Mouse (Mus musculus) myocyte (in vitro differentiated cells): ENCODE data around the gene Spin1. TPM values are rescaled to one million over a fixed set of nuclear protein-coding genes. Genes with fewer than 3 reads are reported as not detected.

Source experiments
- H3K27me3 ChIP-seq: one replicate; pipeline ENCODE4 v1.6.1; 2011; ENCODE audit not compliant: control insufficient read depth, insufficient read depth, insufficient read length
- H3K36me3 ChIP-seq: one replicate; pipeline ENCODE4 v1.6.1; 2011; ENCODE audit not compliant: control insufficient read depth, insufficient read depth
- H3K4me2 ChIP-seq: one replicate; pipeline ENCODE4 v1.6.1; 2011; ENCODE audit warnings: low read depth, control low read depth
- H3K4me3 ChIP-seq: one replicate; pipeline ENCODE4 v1.5.1; 2011; ENCODE audit warnings: mild to moderate bottlenecking, control low read depth, moderate library complexity
- H3K79me2 ChIP-seq: one replicate; pipeline ENCODE4 v1.6.1; 2011; ENCODE audit not compliant: control insufficient read depth, insufficient read depth
- H3ac ChIP-seq: one replicate; pipeline ENCODE4 v1.6.1; 2011; ENCODE audit not compliant: control insufficient read depth, insufficient read length
- CEBPB ChIP-seq: IDR thresholded peaks from 2 replicates; pipeline ENCODE4 v1.6.1; 2011; ENCODE audit warnings: mild to moderate bottlenecking, moderate library complexity; ENCODE audit not compliant: poor library complexity, insufficient read depth, severe bottlenecking
- E2F4 ChIP-seq: IDR thresholded peaks from one replicate; pipeline ENCODE4 v1.6.1; 2011; ENCODE audit warnings: mild to moderate bottlenecking, control low read depth, moderate library complexity; ENCODE audit not compliant: insufficient read depth
- MAX ChIP-seq: IDR thresholded peaks from one replicate; pipeline ENCODE4 v1.6.1; 2011; ENCODE audit warnings: low read depth, mild to moderate bottlenecking, control low read depth
- MYOD1 ChIP-seq, 3 experiments: IDR thresholded peaks; one replicate each; pipeline ENCODE4 v1.6.1; 2011; ENCODE audit warnings: control low read depth in 2 of 3, low read depth in 2 of 3, mild to moderate bottlenecking in 2 of 3, moderate library complexity in 1 of 3; ENCODE audit not compliant: insufficient read length in 2 of 3, control insufficient read depth in 1 of 3
- MYOG ChIP-seq, 3 experiments: IDR thresholded peaks; one replicate each; pipeline ENCODE4 v1.6.1; 2011; ENCODE audit warnings: control low read depth in 2 of 3, low read depth in 2 of 3, mild to moderate bottlenecking in 2 of 3; ENCODE audit not compliant: insufficient read length in 2 of 3, control insufficient read depth in 1 of 3, insufficient read depth in 1 of 3
- POLR2A ChIP-seq: IDR thresholded peaks from one replicate; pipeline ENCODE4 v1.6.1; 2011; ENCODE audit warnings: low read depth, mild to moderate bottlenecking, control low read depth, moderate library complexity; ENCODE audit not compliant: insufficient read length
- POLR2AphosphoS2 ChIP-seq: IDR thresholded peaks from one replicate; pipeline ENCODE4 v1.6.1; 2011; ENCODE audit warnings: low read depth, control low read depth; ENCODE audit not compliant: insufficient read length
- REST ChIP-seq: IDR thresholded peaks from one replicate; pipeline ENCODE4 v1.6.1; 2011; ENCODE audit warnings: mild to moderate bottlenecking, control low read depth, moderate library complexity; ENCODE audit not compliant: insufficient read depth, insufficient read length
- SRF ChIP-seq: IDR thresholded peaks from one replicate; pipeline ENCODE4 v1.6.1; 2011; ENCODE audit warnings: low read depth; ENCODE audit not compliant: control insufficient read depth, insufficient read length
- TCF12 ChIP-seq: IDR thresholded peaks from one replicate; pipeline ENCODE4 v1.6.1; 2011; ENCODE audit warnings: mild to moderate bottlenecking, control low read depth; ENCODE audit not compliant: poor library complexity, insufficient read depth, severe bottlenecking
- TCF3 ChIP-seq: IDR thresholded peaks from one replicate; pipeline ENCODE4 v1.6.1; 2011; ENCODE audit warnings: low read depth, control low read depth; ENCODE audit not compliant: insufficient read length
- USF1 ChIP-seq: IDR thresholded peaks from one replicate; pipeline ENCODE4 v1.6.1; 2011; ENCODE audit warnings: low read depth, mild to moderate bottlenecking, control low read depth, moderate library complexity
- polyA plus RNA-seq: library from polyadenylated mRNA; unstranded; fragments of >200 nt; fragmentation: generic; extraction: Trizol; gene quantifications from one replicate; pipeline ENCODE4 v1.2.1, GENCODE M21; 2012; ENCODE audit warnings: missing spikeins

Spin1 gene
- polyA plus RNA-seq, 1 experiment: 18.3 TPM

DNA sequence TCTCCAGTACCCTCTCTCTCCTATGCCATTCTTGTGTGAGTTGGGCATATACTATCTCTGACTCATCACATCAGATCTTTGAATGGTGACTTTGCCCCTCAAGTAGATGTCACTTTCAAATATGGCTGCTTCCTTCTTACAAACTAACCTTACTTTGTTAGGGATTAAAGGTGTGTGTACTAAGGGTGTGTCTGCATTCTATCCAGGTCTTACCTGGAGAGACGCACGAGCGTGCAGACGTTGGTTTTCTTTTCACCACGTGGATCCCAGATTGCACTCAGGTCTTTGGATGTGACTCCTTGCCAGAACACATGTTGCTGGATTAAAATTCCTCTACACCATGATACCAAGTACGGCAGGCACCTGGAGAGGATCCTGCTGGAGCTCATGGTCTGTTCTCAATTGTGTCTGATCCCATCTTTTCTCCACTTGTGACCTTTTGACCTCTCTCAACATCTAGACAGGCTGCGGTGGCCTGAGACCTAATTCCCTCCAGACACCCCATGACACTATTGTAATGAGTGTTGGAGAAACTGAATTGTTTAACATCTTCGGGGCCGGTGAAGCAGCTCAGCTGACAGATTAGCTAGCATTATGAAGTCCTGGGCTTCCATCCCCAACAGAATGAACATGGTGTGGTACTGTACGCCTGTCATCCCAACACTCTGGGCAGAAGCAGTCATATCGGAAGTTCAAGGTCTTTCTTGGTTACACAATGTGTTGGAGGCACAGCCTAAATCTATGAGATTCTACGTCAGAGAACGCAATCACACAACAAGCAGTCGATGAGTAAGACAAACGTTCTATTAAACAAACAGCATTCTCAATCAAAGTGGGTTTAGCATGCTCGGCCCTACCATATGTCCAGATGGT is 6.1 kb upstream of the Spin1 start:
- Histone ChIP-seq H3K79me2 (no peaks in the 10 kb centered on the region), H3K4me2 (no peak overlapping the region), H3K27me3 (no peaks in the 10 kb centered on the region), H3K4me3 (no peak overlapping the region), H3ac (no peak overlapping the region), H3K36me3 (no peaks in the 10 kb centered on the region)
- TF ChIP-seq REST (no peak), E2F4 (no peak), TCF12 (no peak), MYOG (IDR thresholded peaks at IDR 0.05; ENCODE audit: control insufficient read depth in 1 of 3, insufficient read depth in 1 of 3, insufficient read length in 2 of 3, low read depth in 2 of 3) (no peak), POLR2A (no peak), POLR2AphosphoS2 (no peak), USF1 (no peak), MYOD1 (IDR thresholded peaks at IDR 0.05; ENCODE audit: control insufficient read depth in 1 of 3, insufficient read length in 2 of 3, low read depth in 2 of 3) (no peak), CEBPB (no peak), MAX (no peak), SRF (no peak), TCF3 (no peak)

DNA sequence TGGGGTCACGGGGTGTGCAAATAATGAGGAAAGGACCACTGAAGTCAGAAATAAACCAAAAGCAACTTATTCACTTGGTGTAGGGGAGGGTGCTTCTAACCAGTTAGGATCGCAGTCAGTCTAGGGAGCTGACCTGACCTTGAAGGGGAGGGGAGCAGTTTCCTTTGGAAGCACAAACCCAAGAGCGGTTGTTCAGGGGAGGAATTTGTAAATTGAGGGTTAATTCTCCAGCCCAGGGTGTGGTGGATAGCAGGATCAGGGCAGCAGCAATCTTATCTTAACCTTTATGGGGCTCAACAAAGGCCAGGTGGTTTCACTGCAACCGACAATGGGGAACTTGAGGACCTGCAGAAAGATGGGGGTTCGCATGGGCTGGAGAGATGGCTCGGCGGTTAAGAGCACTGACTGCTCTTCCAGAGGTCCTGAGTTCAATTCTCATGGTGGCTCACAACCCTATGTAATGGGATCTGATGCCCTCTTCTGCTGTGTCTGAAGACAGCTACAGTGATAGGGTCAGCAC is 5.4 kb upstream of the Spin1 start:
- no peaks in the 10 kb centered on the region for H3K79me2 ChIP-seq
- H3ac ChIP-seq: no peak overlapping the region
- TF ChIP-seq E2F4 (no peak), TCF12 (no peak), MYOG (IDR thresholded peaks at IDR 0.05; ENCODE audit: control insufficient read depth in 1 of 3, insufficient read depth in 1 of 3, insufficient read length in 2 of 3, low read depth in 2 of 3) (no peak), TCF3 (no peak), SRF (no peak), MAX (no peak), CEBPB (no peak)
- no peak overlapping the region for H3K4me2 ChIP-seq
- no peak overlapping the region for H3K4me3 ChIP-seq
- no peaks in the 10 kb centered on the region for H3K27me3 ChIP-seq
- H3K36me3 ChIP-seq: no peaks in the 10 kb centered on the region

DNA sequence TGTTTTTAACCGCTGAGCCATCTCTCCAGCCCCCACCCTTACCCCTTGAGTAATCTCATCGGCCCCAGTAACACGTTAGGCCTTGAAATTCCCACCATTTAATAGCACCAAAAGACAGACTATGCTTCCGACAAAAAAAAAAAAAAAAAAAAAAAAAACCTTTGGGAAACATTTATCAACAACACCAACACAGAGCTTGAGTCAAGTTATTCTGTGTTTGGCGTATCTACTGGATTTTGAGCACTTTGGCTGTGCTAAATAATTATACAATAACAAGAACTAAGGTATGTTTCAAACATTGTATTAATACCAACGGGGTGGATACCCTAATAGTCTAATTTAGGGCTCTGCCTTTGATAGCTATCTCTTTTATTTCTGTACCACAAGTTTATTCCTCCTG is 4.0 kb upstream of the Spin1 start:
- Histone ChIP-seq H3ac (no peak overlapping the region), H3K79me2 (peaks cover 5% of the 10 kb centered on the region)

DNA sequence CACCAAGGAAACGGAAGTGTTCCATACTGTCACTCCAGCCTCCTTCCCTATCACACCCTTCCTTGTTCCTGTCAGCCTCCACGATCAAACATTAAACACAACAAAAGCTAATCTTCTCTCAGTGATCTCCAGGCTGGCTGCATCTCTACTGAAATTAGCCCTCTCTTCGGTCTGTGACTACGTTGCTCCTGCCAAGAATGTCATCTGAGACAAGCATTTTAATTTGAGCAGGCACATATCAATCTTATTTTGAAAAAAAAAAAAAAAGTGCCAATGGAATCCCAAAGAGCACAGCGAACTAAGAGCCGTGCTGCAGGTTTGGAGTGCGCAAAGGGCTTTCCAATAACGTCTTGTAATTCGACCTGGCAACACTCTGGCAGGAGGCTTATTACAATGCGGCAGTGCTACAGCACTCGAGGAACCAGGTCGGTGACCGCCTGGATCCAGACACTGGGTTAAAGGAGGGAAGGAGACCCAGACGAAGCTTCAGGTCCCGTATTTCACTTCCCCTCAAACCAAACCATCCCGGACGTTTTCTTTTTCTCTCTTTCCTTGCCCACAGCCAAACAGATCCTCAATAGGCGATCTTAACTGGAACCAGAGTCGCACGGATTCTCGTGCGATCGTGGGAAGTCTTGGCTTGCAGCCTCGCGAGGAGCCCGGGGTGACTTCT is 984 bp upstream of the Spin1 start:
- TF ChIP-seq POLR2AphosphoS2 (no peak), E2F4 (no peak), POLR2A (no peak), CEBPB (no peak), TCF3 (no peak)
- peak overlapping the region; percentile 46 for H3K4me3 ChIP-seq

More for the DNA sequence above, 4.0 kb upstream of the Spin1 start:
- Histone ChIP-seq H3K27me3 (no peaks in the 10 kb centered on the region), H3K36me3 (no peaks in the 10 kb centered on the region), H3K4me3 (no peak overlapping the region), H3K4me2 (no peak overlapping the region)
- no peak for TF ChIP-seq USF1
- TF ChIP-seq POLR2A: no peak
- TF ChIP-seq REST: no peak
- TF ChIP-seq MYOD1 (IDR thresholded peaks at IDR 0.05; ENCODE audit: control insufficient read depth in 1 of 3, insufficient read length in 2 of 3, low read depth in 2 of 3): no peak
- TF ChIP-seq MYOG (IDR thresholded peaks at IDR 0.05; ENCODE audit: control insufficient read depth in 1 of 3, insufficient read depth in 1 of 3, insufficient read length in 2 of 3, low read depth in 2 of 3): no peak
- no peak for TF ChIP-seq E2F4
- TF ChIP-seq POLR2AphosphoS2: no peak
- no peak for TF ChIP-seq CEBPB
- TF ChIP-seq TCF3: no peak
- no peak for TF ChIP-seq MAX
- TF ChIP-seq SRF: no peak

More for the DNA sequence above, 984 bp upstream of the Spin1 start:
- Histone ChIP-seq H3K79me2 (peaks cover 35% of the 10 kb centered on the region), H3K27me3 (no peaks in the 10 kb centered on the region), H3K4me2 (peak overlapping the region; percentile 86), H3ac (no peak overlapping the region), H3K36me3 (no peaks in the 10 kb centered on the region)
